Mouse (Mus musculus) CH12.LX (cell line): ENCODE data around the gene Tmem82. TPM values are rescaled to one million over a fixed set of nuclear protein-coding genes. Genes with fewer than 3 reads are reported as not detected.

ENCODE experiments used
- DNase-seq: peaks from one replicate; pipeline ENCODE4 v3.0.0-alpha.2; 2013; ENCODE audit errors: extremely low read depth
- H3K27ac ChIP-seq: 2 replicates; pipeline ENCODE4 v1.5.1; 2012; ENCODE audit warnings: low read depth, mild to moderate bottlenecking, control low read depth, moderate library complexity; ENCODE audit not compliant: insufficient read depth
- H3K27me3 ChIP-seq: replicated peaks from 2 replicates; pipeline ENCODE3; 2012; ENCODE audit warnings: inconsistent platforms
- H3K36me3 ChIP-seq, 2 experiments: replicated peaks in 1 of 2; 2 replicates each; pipeline versions ENCODE3 to v1.6.1; 2012; ENCODE audit warnings: inconsistent platforms in 1 of 2, low read length in 1 of 2, mild to moderate bottlenecking in 1 of 2, mixed read lengths in 1 of 2, moderate library complexity in 1 of 2; ENCODE audit not compliant: control insufficient read depth in 1 of 2, insufficient read depth in 1 of 2
- H3K4me1 ChIP-seq, 2 experiments: 2 replicates each; pipeline ENCODE4 v1.6.1; 2012; ENCODE audit warnings: inconsistent platforms in 1 of 2, moderate library complexity in 1 of 2; ENCODE audit not compliant: insufficient read depth in 2 of 2, control insufficient read depth in 1 of 2
- H3K4me2 ChIP-seq: 2 replicates; pipeline ENCODE4 v1.6.1; 2012; ENCODE audit warnings: low read depth, mild to moderate bottlenecking, control low read depth; ENCODE audit not compliant: poor library complexity, insufficient read depth, severe bottlenecking
- H3K4me3 ChIP-seq, 3 experiments: fragments of 150-350 bp in 1 of 3; sonication (generic) in 1 of 3; replicated peaks in 1 of 3; 2 replicates each; pipeline versions ENCODE3 to v1.5.1; 2011 to 2012; ENCODE audit warnings: low read depth in 2 of 3, low read length in 2 of 3, mild to moderate bottlenecking in 2 of 3, moderate library complexity in 2 of 3, control low read depth in 1 of 3, improper control_type of control experiment in 1 of 3, inconsistent platforms in 1 of 3, mixed read lengths in 1 of 3; ENCODE audit not compliant: poor library complexity in 1 of 3
- H3K79me2 ChIP-seq: replicated peaks from 2 replicates; pipeline ENCODE4 v1.6.1; 2012; ENCODE audit warnings: mild to moderate bottlenecking, moderate library complexity; ENCODE audit not compliant: control insufficient read depth, poor library complexity, insufficient read depth, severe bottlenecking; ENCODE audit errors: extremely low read depth
- H3K9ac ChIP-seq: 2 replicates; pipeline ENCODE4 v1.6.1; 2012; ENCODE audit warnings: low read depth, mild to moderate bottlenecking, control low read depth, moderate library complexity; ENCODE audit not compliant: insufficient read depth
- H3K9me3 ChIP-seq: replicated peaks from 2 replicates; pipeline ENCODE3; 2012; ENCODE audit warnings: low read length, inconsistent platforms, mixed read lengths
- BHLHE40 ChIP-seq: IDR thresholded peaks from 2 replicates; pipeline ENCODE4 v1.6.1; 2011; ENCODE audit warnings: mild to moderate bottlenecking, low read depth, low read length, improper control_type of control experiment
- CHD1 ChIP-seq: IDR thresholded peaks from 2 replicates; pipeline ENCODE4 v1.6.1; 2012; ENCODE audit warnings: low read depth, low read length, improper control_type of control experiment, inconsistent platforms
- CHD2 ChIP-seq: IDR thresholded peaks from 2 replicates; pipeline ENCODE4 v1.6.1; 2011; ENCODE audit warnings: low read length, improper control_type of control experiment
- CTCF ChIP-seq, 2 experiments: IDR thresholded peaks in 1 of 2; conservative IDR thresholded peaks in 1 of 2; 2 replicates each; pipeline ENCODE4 v1.5.1; 2011 to 2012; ENCODE audit warnings: low read depth in 2 of 2, low read length in 2 of 2, improper control_type of control experiment in 1 of 2, inconsistent platforms in 1 of 2, mild to moderate bottlenecking in 1 of 2, moderate library complexity in 1 of 2
- E2F4 ChIP-seq: IDR thresholded peaks from 2 replicates; pipeline ENCODE4 v1.6.1; 2011; ENCODE audit warnings: low read depth, low read length, improper control_type of control experiment; ENCODE audit not compliant: insufficient replicate concordance
- EP300 ChIP-seq: IDR thresholded peaks from 2 replicates; pipeline ENCODE4 v1.6.1; 2011; ENCODE audit warnings: low read length, improper control_type of control experiment
- GABPA ChIP-seq: IDR thresholded peaks from 2 replicates; pipeline ENCODE4 v1.6.1; 2012; ENCODE audit warnings: low read depth, low read length, improper control_type of control experiment, inconsistent platforms; ENCODE audit not compliant: insufficient replicate concordance
- HCFC1 ChIP-seq: IDR thresholded peaks from 2 replicates; pipeline ENCODE4 v1.6.1; 2012; ENCODE audit warnings: low read depth, mild to moderate bottlenecking, inconsistent platforms, low read length, improper control_type of control experiment
- IRF4 ChIP-seq: IDR thresholded peaks from 2 replicates; pipeline ENCODE4 v1.6.1; 2014; ENCODE audit warnings: low read depth, mild to moderate bottlenecking, inconsistent platforms, low read length, improper control_type of control experiment
- JUN ChIP-seq: IDR thresholded peaks from 2 replicates; pipeline ENCODE4 v1.6.1; 2011; ENCODE audit warnings: low read depth, mild to moderate bottlenecking, low read length, improper control_type of control experiment, moderate library complexity; ENCODE audit not compliant: insufficient read depth
- KAT2A ChIP-seq: IDR thresholded peaks from 2 replicates; pipeline ENCODE4 v1.6.1; 2012; ENCODE audit warnings: low read length, improper control_type of control experiment, inconsistent platforms; ENCODE audit not compliant: insufficient replicate concordance
- MEF2A ChIP-seq: IDR thresholded peaks from 2 replicates; pipeline ENCODE4 v1.6.1; 2014; ENCODE audit warnings: low read depth, mild to moderate bottlenecking, inconsistent platforms, low read length, improper control_type of control experiment, borderline replicate concordance
- NELFE ChIP-seq: IDR thresholded peaks from 2 replicates; pipeline ENCODE4 v1.6.1; 2011; ENCODE audit warnings: low read depth, low read length, improper control_type of control experiment
- NRF1 ChIP-seq: IDR thresholded peaks from 2 replicates; pipeline ENCODE4 v1.6.1; 2014; ENCODE audit warnings: low read depth, mild to moderate bottlenecking, inconsistent platforms, low read length, improper control_type of control experiment, moderate library complexity
- PAX5 ChIP-seq: IDR thresholded peaks from 2 replicates; pipeline ENCODE4 v1.6.1; 2012; ENCODE audit warnings: low read length, inconsistent platforms, mixed read lengths
- RAD21 ChIP-seq: IDR thresholded peaks from 2 replicates; pipeline ENCODE4 v1.6.1; 2011; ENCODE audit warnings: low read depth, mild to moderate bottlenecking, low read length, improper control_type of control experiment, moderate library complexity
- TCF12 ChIP-seq: IDR thresholded peaks from 2 replicates; pipeline ENCODE4 v1.6.1; 2014; ENCODE audit warnings: low read depth, mild to moderate bottlenecking, inconsistent platforms, low read length, improper control_type of control experiment
- USF1 ChIP-seq: IDR thresholded peaks from 2 replicates; pipeline ENCODE4 v1.6.1; 2014; ENCODE audit warnings: low read depth, mild to moderate bottlenecking, inconsistent platforms, low read length, improper control_type of control experiment
- USF2 ChIP-seq: conservative IDR thresholded peaks from 2 replicates; pipeline ENCODE4 v1.6.1; 2011; ENCODE audit warnings: low read depth, low read length, improper control_type of control experiment
- ZMIZ1 ChIP-seq: IDR thresholded peaks from 2 replicates; pipeline ENCODE4 v1.6.1; 2012; ENCODE audit warnings: low read depth, mild to moderate bottlenecking, inconsistent platforms, low read length, improper control_type of control experiment
- ZNF384 ChIP-seq: IDR thresholded peaks from 2 replicates; pipeline ENCODE4 v1.6.1; 2012; ENCODE audit warnings: low read depth, low read length, improper control_type of control experiment, inconsistent platforms
- dilution Hi-C: fragments of 300-500 bp; cut with MboI; formaldehyde crosslinking; loops from 2 replicates; pipeline ENCODE4 v1.14.3; 2020; ENCODE audit warnings: low sequenced_read_pairs; ENCODE audit not compliant: extremely low pct_unique_long_range_greater_than_20kb, extremely low pct_ligation_motif_present
- in situ Hi-C: fragments of 300-500 bp; cut with MboI; formaldehyde crosslinking; loops from 3 replicates; pipeline ENCODE4 v1.14.3; 2019; ENCODE audit warnings: low sequenced_read_pairs, low pct_ligation_motif_present, low pct_unique_long_range_greater_than_20kb, mixed read lengths
- polyA plus RNA-seq: library from polyadenylated mRNA; unstranded; fragments of >175 nt; gene quantifications from 2 replicates; pipeline ENCODE4 v1.2.1, GENCODE M21; 2012; ENCODE audit warnings: low read depth; ENCODE audit not compliant: insufficient read length
- total RNA-seq, 2 experiments: library from RNA; depleted of rRNA; stranded (reverse); fragments of 300-350 nt in 1 of 2; fragments of >200 nt in 1 of 2; gene quantifications; 2 replicates each; pipeline ENCODE4 v1.2.3; 2012 to 2014

The Tmem82 gene
- total and polyA plus RNA-seq, 3 experiments, result 0.68 to 5.2 (median 2.7) TPM

DNA sequence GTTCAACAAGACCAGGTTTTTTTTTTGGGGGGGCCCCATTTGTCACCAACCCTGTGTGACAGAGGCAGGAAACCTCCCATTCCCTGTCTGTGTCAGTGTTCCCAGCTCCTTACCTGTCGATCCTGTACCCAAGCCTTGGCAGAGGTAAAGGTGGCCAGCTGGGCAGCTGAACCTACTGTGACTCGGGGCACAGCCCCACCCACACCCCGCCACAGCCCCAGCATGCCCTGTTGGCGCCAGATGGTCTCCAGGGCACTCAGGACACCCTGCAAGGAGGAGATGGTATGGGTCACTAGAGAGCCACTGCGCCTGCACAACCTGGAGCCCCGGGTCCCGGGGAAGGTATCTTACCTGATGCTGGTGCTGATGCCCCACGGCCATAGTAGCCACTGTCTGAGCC is 3.7 kb upstream of the Tmem82 start:
- Histone ChIP-seq H3K9me3 (no peaks in the 10 kb centered on the region), H3K27me3 (no peaks in the 10 kb centered on the region), H3K4me2 (no peak overlapping the region), H3K4me1 (peaks cover 32 to 78% of the 10 kb centered on the region in 2 experiments), H3K79me2 (no peaks in the 10 kb centered on the region), H3K36me3 (peaks cover 7 to 24% of the 10 kb centered on the region in 2 experiments), H3K27ac (no peak overlapping the region), H3K9ac (no peak overlapping the region), H3K4me3 (no peak overlapping the region)
- no peak for DNase-seq
- in situ Hi-C loops, result no loop called here
- TF ChIP-seq BHLHE40, result no peak
- no peak for TF ChIP-seq USF1
- no peak for TF ChIP-seq KAT2A
- no peak for TF ChIP-seq IRF4
- TF ChIP-seq CTCF (conservative IDR thresholded peaks at IDR 0.05 in 1 of 2, IDR thresholded peaks at IDR 0.05 in 1 of 2; ENCODE audit: low read depth in 2 of 2, low read length in 2 of 2), result no peak
- no peak for TF ChIP-seq ZMIZ1
- TF ChIP-seq E2F4, result no peak
- no peak for TF ChIP-seq PAX5
- dilution Hi-C loops, result no loop called here

DNA sequence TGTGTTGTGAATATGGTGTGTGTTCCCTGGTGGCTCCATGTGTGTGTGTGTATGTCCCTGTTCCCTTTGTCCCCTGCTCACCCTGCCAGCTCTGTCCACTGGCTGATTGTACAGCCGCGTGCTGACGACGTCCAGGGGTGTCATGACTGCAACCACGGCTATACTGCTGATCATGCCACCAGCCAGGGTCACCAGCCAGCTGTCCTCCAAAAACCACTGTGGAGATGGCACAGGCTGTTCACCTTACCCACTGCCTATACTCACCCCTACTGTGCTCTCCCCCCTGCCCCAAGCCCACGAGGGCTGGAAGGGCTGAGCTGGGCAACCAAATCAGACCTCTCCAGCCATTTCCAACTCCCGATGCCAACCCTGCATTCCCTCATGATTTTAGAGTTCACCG is 2.9 kb upstream of the Tmem82 start:
- H3K4me3 ChIP-seq, result no peak overlapping the region
- H3K4me1 ChIP-seq, result peaks cover 30 to 72% of the 10 kb centered on the region in 2 experiments
- no peaks in the 10 kb centered on the region for H3K79me2 ChIP-seq
- DNase-seq, result no peak
- H3K36me3 ChIP-seq, result peaks cover 2 to 19% of the 10 kb centered on the region in 2 experiments
- H3K4me2 ChIP-seq, result no peak overlapping the region
- no peak overlapping the region for H3K9ac ChIP-seq
- H3K27me3 ChIP-seq, result no peaks in the 10 kb centered on the region
- H3K9me3 ChIP-seq, result no peaks in the 10 kb centered on the region
- in situ Hi-C loops (no loop called here), dilution Hi-C loops (no loop called here)
- H3K27ac ChIP-seq, result no peak overlapping the region
- no peak for TF ChIP-seq MEF2A

DNA sequence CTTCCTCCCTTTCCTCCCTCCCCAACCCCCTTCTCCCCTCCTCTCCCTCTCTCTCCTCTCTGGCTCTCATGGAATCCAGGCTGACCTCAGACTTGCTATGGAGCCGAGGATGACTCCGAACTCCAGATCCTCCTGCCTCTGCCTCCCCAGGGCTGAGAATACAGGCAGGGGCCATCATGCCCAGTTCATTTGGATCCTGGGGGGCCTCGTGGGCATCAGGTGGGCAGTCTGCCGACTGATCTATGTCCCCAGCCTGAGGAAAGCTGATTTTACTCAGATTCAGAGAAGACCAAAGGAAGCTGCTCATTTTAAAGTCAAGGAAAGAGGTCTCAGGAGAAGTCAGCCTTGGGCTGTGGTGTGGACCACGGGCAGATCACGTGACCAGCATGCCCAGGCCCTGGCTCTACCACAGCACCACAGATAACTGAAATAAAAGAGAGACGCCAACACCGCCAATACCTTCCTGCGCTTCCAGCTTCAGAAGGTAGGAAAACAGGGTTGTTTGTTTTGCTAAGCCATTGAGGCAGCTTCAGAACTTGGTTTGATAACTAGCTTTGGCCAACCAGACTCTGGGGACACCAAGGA is 958 bp upstream of the Tmem82 start:
- in situ Hi-C loops, result loop anchor here (10.0 kb wide), 2 partner anchors 225 to 335 kb away; partner anchors contain the start of gene Ctrc
- Histone ChIP-seq H3K79me2 (no peaks in the 10 kb centered on the region), H3K36me3 (peaks cover 0 to 21% of the 10 kb centered on the region in 2 experiments), H3K9ac (peak overlapping the region; percentile 43; the same call in 1 of the 2 replicates), H3K4me3 (peak overlapping the region in 2 of 3 experiments; percentile 42 to 47), H3K4me1 (peaks cover 25 to 68% of the 10 kb centered on the region in 2 experiments), H3K27ac (no peak overlapping the region), H3K4me2 (0 out of 2 replicates have a peak overlapping the region, but pooled peaks have one; percentile 6), H3K9me3 (no peaks in the 10 kb centered on the region), H3K27me3 (no peaks in the 10 kb centered on the region)
- DNase-seq, result no peak
- TF ChIP-seq NRF1, result no peak
- TF ChIP-seq IRF4, result no peak
- no peak for TF ChIP-seq GABPA
- no peak for TF ChIP-seq ZNF384
- no peak for TF ChIP-seq JUN
- peak; percentile 32; the same call in 1 of the 2 replicates for TF ChIP-seq USF2
- no peak for TF ChIP-seq HCFC1
- TF ChIP-seq CHD2, result no peak
- TF ChIP-seq EP300, result no peak
- TF ChIP-seq USF1, result peak; percentile 69
- TF ChIP-seq CHD1, result no peak
- no peak for TF ChIP-seq RAD21
- no peak for TF ChIP-seq NELFE
- no peak for TF ChIP-seq TCF12
- TF ChIP-seq BHLHE40, result peak; percentile 53
- TF ChIP-seq ZMIZ1, result no peak
- TF ChIP-seq, all 38 proteins: peak for 3
- dilution Hi-C loops, result no loop called here
